Mouse (Mus musculus) kidney, postnatal 4 days (tissue): ENCODE measurements around the gene Actl6b.

ENCODE experiments used
- DNase-seq, 2 experiments: peaks; one replicate each; pipeline ENCODE4 v3.0.0; 2021; ENCODE audit warnings: mixed read lengths in 2 of 2

The Actl6b gene

DNA sequence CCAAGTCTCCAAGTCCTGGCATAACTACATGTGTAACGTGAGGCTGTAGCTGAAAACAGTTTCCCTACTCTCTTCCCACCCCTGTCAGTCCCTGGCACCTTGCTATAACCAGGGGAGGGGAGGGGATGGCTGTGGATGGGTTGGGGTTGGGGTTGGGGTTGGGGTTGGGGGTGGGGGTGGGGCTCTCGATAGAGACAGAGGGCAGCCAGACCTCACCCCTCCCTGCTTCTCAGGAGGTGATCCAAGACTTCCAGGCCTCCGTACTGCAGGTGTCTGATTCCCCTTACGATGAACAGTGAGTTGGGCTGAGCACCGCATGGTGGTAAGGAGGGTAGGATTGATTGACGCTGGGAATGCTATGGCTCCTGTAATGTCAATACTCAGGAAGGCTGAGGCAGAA lies 12.4 kb downstream of the Actl6b start:
- DNase-seq, result no peak

DNA sequence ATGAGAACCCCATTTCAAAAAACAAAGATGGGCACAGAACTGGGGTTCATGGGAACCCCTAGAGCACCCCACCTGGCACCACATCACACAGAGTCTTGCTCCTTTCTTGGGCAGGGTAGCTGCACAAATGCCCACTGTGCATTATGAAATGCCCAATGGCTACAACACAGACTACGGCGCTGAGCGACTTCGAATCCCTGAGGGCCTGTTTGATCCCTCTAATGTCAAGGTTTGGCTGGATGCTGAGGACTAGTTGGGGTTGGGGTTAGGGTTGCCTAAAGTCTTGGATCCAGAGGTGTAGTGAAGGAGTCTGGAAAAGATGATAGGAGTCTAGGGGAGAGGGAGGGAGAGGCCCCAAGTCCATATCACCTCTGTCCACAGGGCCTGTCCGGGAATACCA lies 13.1 kb downstream of the Actl6b start:
- no peak for DNase-seq

DNA sequence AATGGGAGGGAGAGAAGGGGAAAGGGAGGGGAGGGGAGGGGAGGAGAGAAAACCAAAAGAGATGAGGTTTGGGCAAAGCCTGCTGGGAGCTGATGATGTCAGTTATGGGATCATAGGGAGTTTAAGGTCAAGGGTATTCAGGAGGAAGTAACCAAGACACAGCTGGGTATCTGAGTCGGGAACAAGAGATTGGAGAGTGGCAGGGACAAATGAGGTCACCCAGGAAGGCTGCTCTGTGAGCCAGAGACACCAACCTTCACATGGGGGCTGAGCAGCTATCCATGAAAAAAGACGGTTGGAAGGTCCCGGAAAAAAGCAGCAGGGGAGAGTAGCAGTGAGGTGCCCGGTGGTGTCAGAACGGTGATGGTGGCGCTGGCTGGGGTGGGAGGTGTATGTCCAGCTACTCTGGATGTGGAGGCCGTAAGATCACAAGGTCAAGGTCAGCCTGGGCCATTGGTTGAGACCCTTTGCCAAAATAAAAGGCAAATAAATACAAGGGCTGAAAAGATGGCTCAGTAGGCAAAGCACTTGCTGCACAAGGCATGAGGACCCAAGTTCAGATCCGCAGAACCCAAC lies 15.0 kb downstream of the Actl6b start:
- DNase-seq, result no peak

DNA sequence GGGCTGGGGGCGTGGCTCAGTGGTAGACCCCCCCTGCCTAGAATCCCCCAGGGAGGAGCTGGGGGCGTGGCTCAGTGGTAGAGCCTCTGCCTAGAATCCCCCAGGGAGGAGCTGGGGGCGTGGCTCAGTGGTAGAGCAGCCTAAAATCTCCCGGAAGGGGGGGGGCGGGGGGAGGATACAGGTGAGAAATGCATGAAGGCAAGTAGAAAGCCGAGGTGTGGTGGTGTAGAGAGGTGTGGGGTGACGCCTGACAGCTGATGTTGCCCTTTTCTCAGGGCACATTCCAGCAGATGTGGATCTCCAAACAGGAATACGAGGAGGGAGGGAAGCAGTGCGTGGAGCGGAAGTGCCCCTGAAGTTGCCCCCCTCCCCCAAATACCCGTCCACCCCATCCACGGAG lies 15.7 kb downstream of the Actl6b start:
- DNase-seq, result no peak

DNA sequence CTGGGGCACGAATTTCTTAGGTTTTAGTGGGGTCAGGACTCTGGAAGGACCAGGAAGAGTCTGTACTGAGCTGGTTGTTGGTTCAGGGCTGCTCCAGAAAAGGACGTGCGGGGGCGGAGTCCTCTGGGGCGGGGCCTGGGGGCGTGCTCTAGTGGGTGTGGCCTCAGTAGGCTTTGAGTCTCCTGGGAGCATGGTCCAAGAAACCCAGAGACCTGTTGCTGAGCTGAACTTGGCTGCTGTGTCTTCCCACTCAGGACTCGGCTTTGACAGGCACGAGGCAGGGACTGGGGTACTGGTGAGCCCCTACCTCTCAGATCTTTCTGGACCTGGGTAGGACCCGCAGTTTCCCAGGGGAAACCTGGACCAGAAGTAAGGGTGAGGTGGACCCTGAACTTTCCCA lies 16.3 kb downstream of the Actl6b start, which contains the start of gene Tfr2:
Gene Tfr2, plus strand, starts transcription at position 176 of the 400 bp plus-strand sequence.
- DNase-seq, result peak; percentile 60 to 74

DNA sequence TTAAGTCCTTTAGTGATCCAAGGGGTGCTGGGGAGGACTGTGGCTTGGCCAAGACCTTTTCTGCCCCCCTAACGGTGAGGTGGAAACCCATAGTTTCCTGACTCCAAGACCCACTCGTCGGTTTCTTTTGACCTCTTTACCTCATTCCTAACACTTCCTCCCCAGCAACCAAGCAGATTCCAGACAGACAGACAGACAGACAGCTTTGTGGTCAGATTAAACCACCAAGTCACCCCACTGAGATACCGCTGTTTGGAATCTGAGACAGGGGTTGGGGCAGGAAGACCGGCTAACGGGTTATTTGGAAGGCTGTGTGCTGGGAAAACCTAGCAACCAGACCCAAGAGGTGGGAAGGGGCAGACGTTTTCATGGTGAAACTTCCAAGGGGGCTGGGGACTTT lies 16.9 kb downstream of the Actl6b start:
- DNase-seq, result no peak

DNA sequence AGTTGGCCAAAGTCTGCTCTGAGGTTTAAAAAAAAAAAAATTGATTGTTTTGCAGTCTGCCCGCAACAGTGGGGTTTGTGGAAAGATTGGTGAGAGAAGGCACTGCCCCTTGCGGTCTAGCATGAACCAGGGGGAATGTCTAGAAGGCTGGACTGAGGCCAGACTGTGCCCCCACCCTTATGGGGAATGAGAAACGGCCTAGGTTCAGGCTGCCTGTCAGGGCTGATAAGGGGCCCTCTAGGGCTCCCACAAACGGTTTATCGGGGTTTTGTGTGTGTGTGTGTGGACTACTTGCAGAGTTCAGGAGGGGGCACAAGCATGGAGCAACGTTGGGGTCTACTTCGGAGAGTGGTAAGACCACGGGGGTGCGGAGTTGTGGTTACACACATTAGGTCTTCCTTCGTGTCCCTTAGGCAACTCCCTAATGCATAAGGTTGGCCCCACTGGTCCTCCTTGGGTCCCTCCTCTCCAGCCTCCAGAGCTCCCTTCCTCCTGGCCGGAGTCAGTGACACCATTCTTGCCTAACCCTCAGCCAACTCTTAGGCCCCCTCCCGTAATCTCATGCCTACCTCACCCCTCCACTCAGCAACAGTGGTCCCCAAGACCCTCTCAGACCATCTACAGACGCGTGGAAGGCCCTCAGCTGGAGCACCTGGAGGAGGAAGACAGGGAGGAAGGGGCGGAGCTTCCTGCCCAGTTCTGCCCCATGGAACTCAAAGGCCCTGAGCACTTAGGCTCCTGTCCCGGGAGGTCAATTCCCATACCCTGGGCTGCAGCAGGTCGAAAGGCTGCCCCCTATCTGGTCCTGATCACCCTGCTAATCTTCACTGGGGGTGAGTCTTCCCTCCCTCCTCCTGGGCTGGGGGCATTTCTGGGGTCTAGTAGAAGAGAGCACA lies 17.6 kb downstream of the Actl6b start:
- DNase-seq, result no peak

DNA sequence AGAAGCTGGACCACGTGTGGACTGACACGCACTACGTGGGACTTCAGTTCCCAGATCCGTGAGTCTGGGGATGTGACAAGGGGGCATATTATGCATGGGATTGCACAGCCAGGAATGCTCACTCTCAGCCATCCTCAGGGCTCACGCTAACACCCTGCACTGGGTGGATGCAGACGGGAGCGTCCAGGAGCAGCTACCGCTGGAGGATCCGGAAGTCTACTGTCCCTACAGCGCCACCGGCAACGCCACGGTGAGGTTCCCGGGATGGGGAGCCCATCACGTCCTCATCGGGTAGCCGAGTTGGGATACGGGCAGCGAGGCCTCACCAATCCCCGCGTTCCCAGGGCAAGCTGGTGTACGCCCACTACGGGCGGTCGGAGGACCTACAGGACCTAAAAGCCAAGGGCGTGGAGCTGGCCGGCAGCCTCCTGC lies 21.2 kb downstream of the Actl6b start:
- DNase-seq, result peak; percentile 47 to 64

DNA sequence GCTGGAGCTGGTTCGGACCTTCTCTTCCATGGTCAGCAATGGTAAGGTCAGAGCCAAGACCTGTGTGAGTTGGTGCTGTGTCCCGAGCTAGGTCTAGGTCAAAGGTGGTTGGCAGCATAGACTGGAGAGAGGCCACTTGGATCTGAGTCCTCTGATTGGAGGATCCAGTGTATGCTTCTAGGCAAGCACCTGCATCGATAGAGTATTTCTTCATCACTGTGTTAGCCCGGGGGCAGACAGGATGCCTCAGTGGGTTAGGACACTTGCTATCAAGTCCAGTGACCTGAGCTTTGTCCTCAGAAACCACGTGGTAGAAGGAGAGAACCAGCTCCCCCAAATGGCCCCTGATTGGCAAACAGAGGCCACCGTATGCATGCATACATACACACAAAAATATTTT lies 26.9 kb downstream of the Actl6b start:
- DNase-seq, result no peak

DNA sequence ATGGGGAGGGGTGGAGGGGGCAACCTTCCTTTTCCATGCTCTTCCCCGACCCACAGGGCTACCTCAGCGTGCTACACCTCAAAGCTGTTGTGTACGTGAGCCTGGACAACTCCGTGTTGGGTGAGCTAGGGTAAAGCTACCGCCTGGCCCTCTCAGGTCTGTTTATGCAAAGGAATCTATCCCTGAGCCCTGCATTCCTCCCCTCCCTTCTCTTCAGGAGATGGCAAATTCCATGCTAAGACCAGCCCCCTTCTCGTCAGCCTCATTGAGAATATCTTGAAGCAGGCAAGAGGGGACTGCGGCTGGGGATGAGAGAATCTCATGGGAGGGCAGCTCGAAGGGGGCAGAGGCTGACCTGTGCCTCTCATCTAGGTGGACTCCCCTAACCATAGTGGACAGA lies 29.4 kb downstream of the Actl6b start:
- no peak for DNase-seq

DNA sequence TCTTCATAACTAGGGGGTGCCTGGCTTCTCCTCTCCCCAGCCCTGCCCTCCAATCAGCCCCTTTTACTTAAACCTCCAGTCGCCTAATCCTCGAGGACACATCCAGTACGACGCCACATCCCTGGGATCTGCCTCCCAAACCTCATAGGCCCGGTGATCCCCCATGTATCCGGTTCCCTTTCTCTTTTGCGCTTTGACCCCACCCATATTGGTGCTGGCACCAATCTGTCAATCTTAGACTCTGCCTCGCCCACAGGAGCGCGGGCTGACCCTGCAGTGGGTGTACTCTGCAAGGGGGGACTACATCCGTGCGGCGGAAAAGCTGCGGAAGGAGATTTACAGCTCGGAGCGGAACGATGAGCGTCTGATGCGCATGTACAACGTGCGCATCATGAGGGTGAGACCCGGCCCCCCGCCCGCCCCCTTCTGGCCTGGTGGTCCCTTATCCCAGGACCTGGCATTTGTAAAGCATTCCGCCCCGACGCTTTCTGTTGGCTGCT lies 30.4 kb downstream of the Actl6b start:
- DNase-seq, result peak; percentile 50 to 66

DNA sequence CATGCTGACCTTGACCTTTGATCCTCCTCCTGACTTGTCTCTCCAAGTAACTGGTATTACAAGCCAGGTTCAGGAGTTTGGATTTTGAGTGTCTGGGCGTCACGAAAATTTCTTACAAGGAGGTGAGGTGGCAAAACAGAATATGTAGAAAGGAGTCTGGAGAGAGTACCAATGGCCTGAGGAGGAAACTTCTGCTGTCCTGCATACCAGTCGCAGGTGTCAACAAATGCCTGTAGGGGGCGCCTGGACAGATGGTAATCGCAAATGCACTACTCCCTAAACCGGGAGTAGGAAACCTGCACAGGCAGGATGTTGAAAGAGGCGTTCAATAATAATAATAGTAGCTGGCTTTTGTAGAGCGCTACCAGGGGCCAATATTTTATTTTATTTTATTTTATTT lies 31.7 kb downstream of the Actl6b start:
- peak; percentile 82 to 89 for DNase-seq

DNA sequence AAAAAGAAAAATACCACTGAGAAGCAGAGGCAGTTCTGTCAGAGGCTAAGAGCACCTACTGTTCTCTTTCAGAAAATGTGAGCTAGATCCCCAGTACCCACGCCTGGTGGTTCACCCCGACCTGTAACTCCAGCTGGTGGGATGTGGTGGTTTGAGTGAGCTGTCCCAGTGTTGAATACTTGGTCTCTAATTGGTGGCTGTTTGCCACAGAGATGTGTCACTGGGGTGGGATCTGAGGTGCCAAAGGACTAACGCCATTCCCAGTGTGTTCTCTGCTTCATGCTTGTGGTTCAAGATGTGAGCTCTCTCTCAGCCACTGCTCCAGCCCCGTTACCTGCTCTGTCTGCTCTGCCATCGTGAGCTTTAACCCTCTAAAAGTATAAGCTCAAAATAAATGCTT lies 37.2 kb downstream of the Actl6b start:
- DNase-seq, result no peak

DNA sequence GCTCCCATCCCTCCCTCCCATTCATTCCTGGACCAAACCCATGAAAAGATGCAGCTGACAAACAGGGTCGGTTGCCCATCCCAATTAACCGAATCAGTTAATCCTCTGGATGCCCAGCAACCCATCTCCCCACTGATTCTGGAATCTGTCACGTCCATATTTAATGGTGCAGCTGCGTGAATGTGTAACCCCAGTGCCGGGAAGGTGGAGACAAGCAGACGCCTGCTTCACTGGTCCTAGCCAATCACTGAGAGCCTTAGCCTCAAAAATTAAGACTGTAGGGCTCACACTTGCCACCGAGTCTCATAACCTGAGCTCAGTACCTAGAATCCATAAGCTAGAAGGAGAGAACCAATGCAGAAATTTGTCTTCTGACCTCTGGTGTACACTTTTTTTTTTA lies 42.6 kb downstream of the Actl6b start:
- no peak for DNase-seq

DNA sequence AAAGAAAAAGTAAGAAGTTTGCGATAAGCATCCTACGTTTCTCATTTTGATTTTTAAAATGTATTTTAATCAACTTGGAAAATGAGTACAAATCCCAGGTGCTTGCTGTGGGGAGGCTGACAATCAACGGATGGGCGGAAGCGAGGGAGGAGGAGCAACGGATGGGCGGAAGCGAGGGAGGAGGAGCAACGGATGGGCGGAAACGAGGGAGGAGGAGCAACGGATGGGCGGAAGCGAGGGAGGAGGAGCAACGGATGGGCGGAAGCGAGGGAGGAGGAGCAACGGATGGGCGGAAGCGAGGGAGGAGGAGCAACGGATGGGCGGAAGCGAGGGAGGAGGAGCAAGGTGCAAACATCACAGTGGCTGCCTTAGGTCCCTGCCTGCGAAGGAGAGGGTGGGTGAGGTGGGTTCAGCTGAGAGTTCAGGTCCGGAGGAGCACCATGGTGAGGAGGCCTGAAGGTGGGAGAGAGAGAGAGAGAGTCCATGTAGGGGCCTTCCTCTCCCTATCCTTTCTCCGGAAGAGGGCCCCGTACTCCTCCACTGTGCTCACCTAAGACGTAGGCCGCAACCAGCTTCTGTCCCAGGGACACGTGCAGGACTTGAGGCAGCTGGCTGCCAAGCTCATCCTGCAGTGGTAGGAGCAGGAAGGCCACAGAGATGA lies 43.4 kb downstream of the Actl6b start:
- DNase-seq, result peak; percentile 14 to 47

DNA sequence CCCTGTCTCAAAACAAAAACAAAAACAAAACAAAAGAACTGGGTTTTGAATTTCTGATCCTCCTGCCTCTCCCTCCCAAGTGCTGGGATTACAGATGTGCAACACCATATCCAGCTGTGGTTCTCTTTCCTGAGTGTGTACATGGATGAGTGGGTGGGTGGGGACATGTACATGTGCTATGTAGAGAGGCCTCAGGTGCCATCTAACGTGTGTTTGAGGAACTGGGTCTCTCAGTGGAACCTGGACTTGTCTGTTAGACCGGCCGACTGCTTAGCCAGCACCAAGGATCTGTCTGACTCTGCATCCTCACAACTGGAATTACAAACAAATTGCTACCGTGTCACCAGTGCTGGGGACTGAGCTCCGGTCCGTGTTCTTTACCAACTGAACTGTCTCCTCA lies 44.3 kb downstream of the Actl6b start:
- no peak for DNase-seq

DNA sequence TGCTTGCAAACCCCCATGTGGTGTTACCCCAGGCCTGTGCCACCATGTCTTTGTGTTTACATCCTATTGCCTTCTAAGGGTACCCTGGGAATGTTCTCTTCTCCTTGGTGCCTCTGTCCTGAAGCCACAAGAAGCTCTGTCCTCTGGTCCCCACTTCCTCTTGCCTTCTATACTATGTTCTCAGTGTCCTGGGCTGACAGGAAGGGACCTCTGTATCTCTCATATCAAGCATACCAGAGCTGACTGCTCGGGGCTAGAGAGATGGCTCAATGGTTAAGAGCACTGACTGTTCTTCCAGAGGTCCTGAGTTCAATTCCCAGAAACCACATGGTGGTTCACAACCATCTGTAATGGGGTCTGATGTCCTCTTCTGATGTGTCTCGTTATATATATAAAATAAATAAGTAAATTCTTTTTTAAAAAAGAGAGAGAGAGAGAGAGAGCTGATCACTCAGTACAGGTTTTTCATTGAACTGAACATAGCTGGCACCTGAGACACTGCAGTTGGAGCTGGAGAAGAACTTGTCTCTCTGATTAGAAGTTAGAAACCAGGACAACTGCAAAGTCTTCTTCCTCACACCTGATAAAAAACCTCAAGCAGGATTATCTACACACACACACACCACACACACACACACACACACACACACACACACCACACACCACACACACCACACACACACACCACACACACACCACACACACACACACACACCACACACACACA lies 44.9 kb downstream of the Actl6b start:
- no peak for DNase-seq

DNA sequence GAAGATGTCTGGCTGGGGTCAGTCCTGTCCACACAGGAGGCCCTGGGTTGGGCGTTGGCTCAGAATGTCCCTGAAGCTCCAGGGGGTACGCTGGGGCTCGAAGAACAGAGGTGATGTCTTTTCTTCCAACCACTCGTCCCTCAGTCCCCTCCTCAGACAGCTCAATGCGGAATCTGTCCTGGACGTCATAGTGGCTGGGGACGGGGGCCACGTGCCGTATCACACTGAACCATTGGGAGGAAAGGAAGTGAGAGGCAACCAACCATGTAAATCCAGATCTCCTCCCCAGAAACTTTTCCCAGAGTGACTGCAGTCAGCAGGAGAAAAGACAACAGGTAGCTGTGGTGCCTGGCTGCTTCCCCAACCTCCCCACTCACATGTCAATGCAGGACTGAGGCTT lies 46.3 kb downstream of the Actl6b start:
- DNase-seq, result peak; percentile 15 to 40

DNA sequence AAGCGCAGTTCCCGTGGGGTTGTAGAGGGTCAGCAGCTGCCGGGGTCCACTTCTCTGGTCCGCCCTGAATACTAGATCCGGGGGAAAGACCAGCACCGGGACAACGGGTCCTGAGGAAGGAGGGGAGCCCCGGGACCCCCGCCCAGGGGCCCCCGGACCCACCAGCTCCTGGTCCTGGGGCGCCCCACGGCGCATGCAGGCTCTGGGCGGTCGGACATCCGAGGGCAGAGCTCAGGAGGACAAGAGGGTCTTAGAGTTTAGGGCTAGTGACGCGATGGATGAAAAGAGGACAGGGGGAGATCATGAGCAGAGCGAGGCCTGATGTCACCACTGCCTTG lies 46.9 kb downstream of the Actl6b start:
- DNase-seq, result no peak

DNA sequence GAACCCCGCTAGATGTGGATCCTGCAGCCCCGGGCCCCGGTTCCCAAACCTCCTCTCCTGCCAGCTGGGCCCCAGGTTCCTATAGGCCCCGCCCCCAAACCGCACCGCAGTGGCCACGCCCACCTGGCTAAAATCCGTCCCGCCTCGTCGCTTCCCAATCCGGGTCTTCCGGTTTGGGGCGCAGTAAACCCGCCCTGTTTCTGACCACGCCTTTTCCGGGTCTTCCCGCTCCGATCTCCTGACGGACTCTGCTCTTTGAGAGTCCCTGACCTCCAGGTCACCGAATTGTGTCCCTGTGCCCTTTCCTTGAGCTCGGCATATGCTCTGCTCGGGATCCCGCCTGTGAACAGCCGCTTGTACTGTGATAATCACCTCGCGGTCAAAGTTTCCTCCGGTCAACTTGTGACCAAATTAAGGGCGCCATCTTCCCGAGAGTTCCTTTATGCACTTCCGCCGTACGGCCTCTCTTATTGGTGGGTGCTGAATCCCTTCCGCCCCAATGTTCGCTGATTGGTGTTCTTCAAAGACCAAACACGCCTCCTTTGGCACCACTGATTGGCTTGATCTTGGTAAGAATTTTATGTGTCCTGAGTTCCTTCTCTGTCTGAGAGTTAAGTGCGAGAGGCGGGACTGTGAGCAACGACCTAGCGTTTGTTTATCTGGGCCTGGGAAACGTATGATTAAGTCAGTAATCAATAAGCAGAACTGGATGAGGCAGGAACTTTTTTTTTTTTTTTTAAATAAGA lies 47.5 kb downstream of the Actl6b start, which contains the start of gene Mospd3:
Gene Mospd3, minus strand, starts transcription at position 440 of the 746 bp plus-strand sequence.
- peak; percentile 98 for DNase-seq

DNA sequence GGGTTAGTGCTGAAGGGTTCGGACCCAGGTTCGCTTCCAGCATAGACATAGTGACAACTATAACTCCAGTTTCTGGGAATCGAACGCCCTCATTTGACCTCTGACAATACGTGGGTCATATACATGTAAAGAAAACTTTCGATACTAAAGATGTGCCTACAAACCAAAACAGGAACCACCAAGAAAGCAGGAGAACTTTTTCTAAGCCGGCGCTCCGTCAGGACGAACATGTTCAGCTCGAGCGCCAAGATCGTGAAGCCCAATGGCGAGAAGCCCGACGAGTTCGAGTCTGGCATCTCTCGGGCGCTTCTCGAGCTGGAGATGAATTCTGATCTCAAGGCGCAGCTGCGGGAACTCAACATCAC lies 48.0 kb downstream of the Actl6b start:
- peak; percentile 50 to 64 for DNase-seq
